In the genomic region with DNA sequence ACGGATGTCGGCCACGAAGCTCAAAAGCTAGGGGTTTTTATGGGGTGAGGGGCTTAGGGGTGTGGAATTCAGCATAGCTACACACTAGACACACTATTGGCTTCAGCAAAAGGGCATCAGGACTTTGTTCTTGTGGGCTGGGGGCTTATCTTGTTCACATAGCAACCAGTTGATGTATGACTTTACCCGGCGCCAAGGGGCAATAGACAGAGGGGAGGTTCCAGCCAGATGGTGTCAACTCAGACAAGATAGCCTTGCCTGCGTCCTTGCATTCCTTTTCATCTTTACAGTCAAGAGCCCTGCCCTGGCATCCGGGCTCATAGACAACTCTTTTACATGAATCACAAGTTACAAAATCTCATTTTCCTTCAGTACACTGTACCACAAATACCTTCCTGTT, we compare ENCODE assay signal across 1 mouse cellular context.
TF ChIP-seq lines count a peak whose summit lies in the region.

No protein-coding gene starts in this region.

TF ChIP-seq in MEL, 35 proteins besides CTCF, POLR2A, EP300 and RAD21:
- 0 out of 2 replicates have a peak, but pooled peaks have one; percentile 14 for TF ChIP-seq HCFC1 (IDR thresholded peaks at IDR 0.05; ENCODE audit: low read depth, low read length)
